Mouse (Mus musculus) liver, adult 2 months (tissue): Measurements from ENCODE around the gene Rprml.

Experiments
- CTCF ChIP-seq: fragments of 200-500 bp; IDR thresholded peaks from 2 replicates; pipeline ENCODE4 v1.5.1; 2011; ENCODE audit warnings: low read depth, low read length, control low read depth
- POLR2A ChIP-seq: fragments of 200-500 bp; IDR thresholded peaks from 2 replicates; pipeline ENCODE4 v1.6.1; 2011; ENCODE audit warnings: low read length, control low read depth; ENCODE audit not compliant: insufficient read depth; ENCODE audit errors: extremely low read depth

DNA sequence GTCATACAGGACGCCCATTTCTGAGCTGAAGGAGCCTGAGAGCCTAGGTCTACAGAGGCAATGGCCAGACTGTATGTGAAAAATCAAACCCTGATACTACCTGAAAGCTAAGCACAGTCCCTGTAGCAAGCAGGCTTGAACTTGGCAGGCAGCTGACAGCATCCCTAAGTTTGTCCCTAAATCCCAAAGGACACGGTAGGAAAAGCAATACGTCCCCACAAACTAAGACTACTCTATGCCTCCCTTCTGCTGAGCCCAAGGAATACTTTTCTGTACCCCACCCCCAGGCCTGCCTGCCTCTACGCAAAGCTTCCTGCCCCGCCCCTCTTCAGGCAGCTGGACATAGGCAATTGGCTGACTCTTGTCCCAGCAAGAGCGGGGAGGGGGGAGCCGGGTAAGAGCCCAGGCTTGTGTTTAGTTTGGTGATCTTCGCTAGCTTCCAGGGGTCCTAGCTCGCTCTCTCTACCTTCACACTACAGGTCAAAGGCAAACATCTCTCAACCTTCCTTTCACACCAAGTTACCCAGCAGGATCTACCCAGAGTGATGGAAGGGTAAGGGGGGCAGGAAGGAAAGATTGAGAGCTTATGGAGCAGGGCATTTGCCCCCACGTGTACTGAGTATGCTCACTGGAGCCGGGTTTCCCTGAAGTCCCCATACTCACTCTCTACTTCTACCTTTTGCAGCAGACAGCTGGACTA is 1.3 kb upstream of the Rprml start:
- TF ChIP-seq POLR2A (no peak), CTCF (no peak)
